Mouse (Mus musculus): ENCODE data around the gene Susd3. TPM values are rescaled to one million over a fixed set of nuclear protein-coding genes. Genes with fewer than 3 reads are reported as not detected.

Susd3 gene
- total RNA-seq, 2 experiments from 2014 or later: 0.70 to 0.87 TPM

- DNase-seq (ENCODE audit: low spot score): no peak
- intact Hi-C loops (cut with DNase I): no loop called here
Measured at GRCm38 (mm10) chr13:49190876-49191672, 57.4 kb downstream of the Susd3 start.

GRCm38 (mm10) chr13:49189970-49190870 lies 58.3 kb downstream of the Susd3 start:
- intact Hi-C loops (cut with DNase I): no loop called here
- peak; percentile 56 for DNase-seq (ENCODE audit: low spot score)

GRCm38 (mm10) chr13:49188966-49189360 lies 59.5 kb downstream of the Susd3 start:
- intact Hi-C loops (cut with DNase I): no loop called here
- no peak for DNase-seq (ENCODE audit: low spot score)

- intact Hi-C loops (cut with DNase I): no loop called here
- no peak for DNase-seq (ENCODE audit: low spot score)
Measured at GRCm38 (mm10) chr13:49188219-49188965, 60.1 kb downstream of the Susd3 start.

- peak; percentile 74 for DNase-seq (ENCODE audit: low spot score)
- intact Hi-C loops (cut with DNase I): no loop called here
Measured at GRCm38 (mm10) chr13:49187288-49188218, 61.0 kb downstream of the Susd3 start, which contains the start of gene Ninj1. Gene Ninj1 (plus strand): TSS chr13:49187485.

GRCm38 (mm10) chr13:49186798-49187287 lies 61.7 kb downstream of the Susd3 start:
- DNase-seq (ENCODE audit: low spot score): no peak

GRCm38 (mm10) chr13:49183646-49184045 lies 64.9 kb downstream of the Susd3 start:
- intact Hi-C loops (cut with DNase I): no loop called here
- DNase-seq (ENCODE audit: low spot score): no peak

More at GRCm38 (mm10) chr13:49186798-49187287, 61.7 kb downstream of the Susd3 start:
- intact Hi-C loops (cut with DNase I): no loop called here

GRCm38 (mm10) chr13:49183161-49183560 lies 65.3 kb downstream of the Susd3 start:
- DNase-seq (ENCODE audit: low spot score): no peak
- intact Hi-C loops (cut with DNase I): no loop called here

- intact Hi-C loops (cut with DNase I): no loop called here
- no peak for DNase-seq (ENCODE audit: low spot score)
Measured at GRCm38 (mm10) chr13:49181411-49181984, 67.0 kb downstream of the Susd3 start.

GRCm38 (mm10) chr13:49180691-49181090 lies 67.8 kb downstream of the Susd3 start:
- intact Hi-C loops (cut with DNase I): no loop called here
- no peak for DNase-seq (ENCODE audit: low spot score)

Other genes starting within 250 kb of the Susd3 start
- gene Wnk2, start 100.7 kb downstream of the Susd3 start, total RNA-seq (2021): 10 to 100 TPM; 71.4 to 78.2 TPM
- gene Ninj1, start 61.2 kb downstream of the Susd3 start, total RNA-seq (2021): 100 to 1,000 TPM; 101 to 109 TPM
- gene Card19, start 32.7 kb downstream of the Susd3 start, total RNA-seq (2021): 100 to 1,000 TPM; 152 to 154 TPM
- 1 to 10 TPM in 1 of 2 experiments, under 1 TPM in 1; 0.91 to 1.2 TPM for gene Fgd3, start 71.6 kb upstream of the Susd3 start, total RNA-seq (2021)
- 10 to 100 TPM; 74.7 to 76.9 TPM for gene Bicd2, start 92.9 kb upstream of the Susd3 start, total RNA-seq (2021)
- 1 to 10 TPM; 5.6 to 6.4 TPM for gene Ippk, start 172.5 kb upstream of the Susd3 start, total RNA-seq (2021)
- 1 to 10 TPM; 1.5 TPM for gene Tes3-ps, start 244.6 kb upstream of the Susd3 start, total RNA-seq (2021)